Mouse (Mus musculus): ENCODE data around the gene Lrrc66. TPM values are rescaled to one million over a fixed set of nuclear protein-coding genes. Genes with fewer than 3 reads are reported as not detected.
A peak's percentile ranks its signal among the peaks of the same experiment; 100 is the strongest.

Lrrc66 gene
- polyA plus RNA-seq, 1 experiment from 2014 or later = not detected

GRCm38 (mm10) chr5:73641058-73641457 lies 8.7 kb upstream of the Lrrc66 start:
- WGBS = 88% methylated on average over 3 of the region's 3 CpGs
- H3K9ac ChIP-seq = no peak overlapping the region
- H3K27ac ChIP-seq = no peak overlapping the region
- H3K4me3 ChIP-seq = no peak overlapping the region
- H3K4me1 ChIP-seq = peaks cover 5% of the 10 kb centered on the region; the same call in 1 of the 2 replicates
- H3K36me3 ChIP-seq = peaks cover 30% of the 10 kb centered on the region
- H3K4me2 ChIP-seq = no peak overlapping the region
- no peak for ATAC-seq (ENCODE audit: insufficient number of reproducible peaks, insufficient read depth, low FRiP score, low TSS enrichment, low read depth)
- H3K27me3 ChIP-seq = no peaks in the 10 kb centered on the region
- H3K9me3 ChIP-seq = no peaks in the 10 kb centered on the region

GRCm38 (mm10) chr5:73637337-73638107 lies 5.2 kb upstream of the Lrrc66 start:
- peak overlapping the region; percentile 44 for H3K27ac ChIP-seq
- WGBS = 38% methylated on average over 8 of the region's 8 CpGs
- peaks cover 53% of the 10 kb centered on the region for H3K36me3 ChIP-seq
- no peak overlapping the region for H3K4me2 ChIP-seq
- no peak overlapping the region for H3K4me3 ChIP-seq
- no peaks in the 10 kb centered on the region for H3K27me3 ChIP-seq
- peaks cover 9% of the 10 kb centered on the region for H3K9me3 ChIP-seq
- no peak overlapping the region for H3K9ac ChIP-seq
- H3K4me1 ChIP-seq = peaks cover 5% of the 10 kb centered on the region; the same call in 1 of the 2 replicates
- 0 out of 2 replicates have a peak, but pooled peaks have one; percentile 20 for ATAC-seq (ENCODE audit: insufficient number of reproducible peaks, insufficient read depth, low FRiP score, low TSS enrichment, low read depth)

- Histone ChIP-seq H3K27me3 (no peaks in the 10 kb centered on the region), H3K4me3 (no peak overlapping the region), H3K36me3 (peaks cover 34% of the 10 kb centered on the region), H3K4me1 (peaks cover 5% of the 10 kb centered on the region; the same call in 1 of the 2 replicates), H3K27ac (no peak overlapping the region), H3K9ac (no peak overlapping the region), H3K4me2 (no peak overlapping the region), H3K9me3 (peaks cover 9% of the 10 kb centered on the region)
- 57% methylated on average over 8 of the region's 8 CpGs for WGBS
- no peak for ATAC-seq (ENCODE audit: insufficient number of reproducible peaks, insufficient read depth, low FRiP score, low TSS enrichment, low read depth)
These were observed 815 bp upstream of the Lrrc66 start for GRCm38 (mm10) chr5:73633141-73633540.

GRCm38 (mm10) chr5:73631001-73631558 lies 1.2 kb downstream of the Lrrc66 start:
- no peak overlapping the region for H3K4me2 ChIP-seq
- H3K4me3 ChIP-seq = no peak overlapping the region
- peaks cover 9% of the 10 kb centered on the region for H3K9me3 ChIP-seq
- H3K4me1 ChIP-seq = no peaks in the 10 kb centered on the region
- WGBS = 78% methylated on average over 10 of the region's 10 CpGs
- ATAC-seq (ENCODE audit: insufficient number of reproducible peaks, insufficient read depth, low FRiP score, low TSS enrichment, low read depth) = no peak
- no peaks in the 10 kb centered on the region for H3K27me3 ChIP-seq
- H3K36me3 ChIP-seq = peaks cover 26% of the 10 kb centered on the region
- H3K9ac ChIP-seq = no peak overlapping the region
- no peak overlapping the region for H3K27ac ChIP-seq

- ATAC-seq (ENCODE audit: insufficient number of reproducible peaks, insufficient read depth, low FRiP score, low TSS enrichment, low read depth) = no peak
- Histone ChIP-seq H3K9ac (no peak overlapping the region), H3K4me1 (no peaks in the 10 kb centered on the region), H3K27me3 (no peaks in the 10 kb centered on the region), H3K4me3 (no peak overlapping the region), H3K9me3 (peaks cover 9% of the 10 kb centered on the region), H3K36me3 (peaks cover 20% of the 10 kb centered on the region), H3K27ac (no peak overlapping the region), H3K4me2 (no peak overlapping the region)
- WGBS = 87% methylated on average over 5 of the region's 5 CpGs
These were observed 2.2 kb downstream of the Lrrc66 start for GRCm38 (mm10) chr5:73630141-73630540.

GRCm38 (mm10) chr5:73627991-73628390 lies 4.3 kb downstream of the Lrrc66 start:
- Histone ChIP-seq H3K36me3 (0 out of 2 replicates have a peak, but pooled peaks cover 1% of the 10 kb centered on the region), H3K4me2 (no peak overlapping the region), H3K9me3 (no peaks in the 10 kb centered on the region), H3K4me3 (no peak overlapping the region), H3K9ac (no peak overlapping the region), H3K4me1 (no peaks in the 10 kb centered on the region), H3K27ac (no peak overlapping the region), H3K27me3 (no peaks in the 10 kb centered on the region)
- 77% methylated on average over 15 of the region's 15 CpGs for WGBS
- ATAC-seq (ENCODE audit: insufficient number of reproducible peaks, insufficient read depth, low FRiP score, low TSS enrichment, low read depth) = no peak

GRCm38 (mm10) chr5:73627559-73627958 lies 4.8 kb downstream of the Lrrc66 start:
- H3K27me3 ChIP-seq = no peaks in the 10 kb centered on the region
- no peak overlapping the region for H3K9ac ChIP-seq
- no peaks in the 10 kb centered on the region for H3K36me3 ChIP-seq
- no peak overlapping the region for H3K27ac ChIP-seq
- 55% methylated on average over 4 of the region's 4 CpGs for WGBS
- H3K4me3 ChIP-seq = no peak overlapping the region
- no peaks in the 10 kb centered on the region for H3K9me3 ChIP-seq
- ATAC-seq (ENCODE audit: insufficient number of reproducible peaks, insufficient read depth, low FRiP score, low TSS enrichment, low read depth) = no peak
- H3K4me1 ChIP-seq = no peaks in the 10 kb centered on the region
- H3K4me2 ChIP-seq = no peak overlapping the region

GRCm38 (mm10) chr5:73626842-73627241 lies 5.5 kb downstream of the Lrrc66 start:
- H3K9me3 ChIP-seq = no peaks in the 10 kb centered on the region
- no peaks in the 10 kb centered on the region for H3K27me3 ChIP-seq
- no peaks in the 10 kb centered on the region for H3K4me1 ChIP-seq
- no peak overlapping the region for H3K9ac ChIP-seq
- no peaks in the 10 kb centered on the region for H3K36me3 ChIP-seq
- 75% methylated on average over 7 of the region's 7 CpGs for WGBS
- no peak overlapping the region for H3K4me2 ChIP-seq
- no peak overlapping the region for H3K4me3 ChIP-seq
- no peak for ATAC-seq (ENCODE audit: insufficient number of reproducible peaks, insufficient read depth, low FRiP score, low TSS enrichment, low read depth)
- no peak overlapping the region for H3K27ac ChIP-seq

GRCm38 (mm10) chr5:73625505-73625904 lies 6.8 kb downstream of the Lrrc66 start:
- H3K4me2 ChIP-seq = no peak overlapping the region
- H3K4me3 ChIP-seq = no peak overlapping the region
- 33% methylated on average over 1 of the region's 1 CpGs for WGBS
- H3K27me3 ChIP-seq = no peaks in the 10 kb centered on the region
- no peak overlapping the region for H3K27ac ChIP-seq
- no peak overlapping the region for H3K9ac ChIP-seq
- no peaks in the 10 kb centered on the region for H3K36me3 ChIP-seq
- no peaks in the 10 kb centered on the region for H3K4me1 ChIP-seq
- no peaks in the 10 kb centered on the region for H3K9me3 ChIP-seq
- no peak for ATAC-seq (ENCODE audit: insufficient number of reproducible peaks, insufficient read depth, low FRiP score, low TSS enrichment, low read depth)

GRCm38 (mm10) chr5:73618969-73619368 lies 13.4 kb downstream of the Lrrc66 start:
- 80% methylated on average over 1 of the region's 1 CpGs for WGBS
- ATAC-seq (ENCODE audit: insufficient number of reproducible peaks, insufficient read depth, low FRiP score, low TSS enrichment, low read depth) = no peak
- H3K9ac ChIP-seq = no peak overlapping the region
- no peak overlapping the region for H3K4me3 ChIP-seq
- no peaks in the 10 kb centered on the region for H3K36me3 ChIP-seq
- H3K27me3 ChIP-seq = no peaks in the 10 kb centered on the region
- no peak overlapping the region for H3K4me2 ChIP-seq
- H3K9me3 ChIP-seq = no peaks in the 10 kb centered on the region
- H3K27ac ChIP-seq = no peak overlapping the region
- H3K4me1 ChIP-seq = no peaks in the 10 kb centered on the region

GRCm38 (mm10) chr5:73615211-73615610 lies 17.1 kb downstream of the Lrrc66 start:
- Histone ChIP-seq H3K27ac (no peak overlapping the region), H3K36me3 (no peaks in the 10 kb centered on the region), H3K9me3 (no peaks in the 10 kb centered on the region), H3K4me3 (no peak overlapping the region), H3K4me2 (no peak overlapping the region), H3K9ac (no peak overlapping the region), H3K27me3 (no peaks in the 10 kb centered on the region), H3K4me1 (no peaks in the 10 kb centered on the region)
- no peak for ATAC-seq (ENCODE audit: insufficient number of reproducible peaks, insufficient read depth, low FRiP score, low TSS enrichment, low read depth)
- WGBS = 48% methylated on average over 7 of the region's 7 CpGs

GRCm38 (mm10) chr5:73613296-73613695 lies 19.0 kb downstream of the Lrrc66 start:
- no peak overlapping the region for H3K27ac ChIP-seq
- H3K9ac ChIP-seq = no peak overlapping the region
- H3K36me3 ChIP-seq = no peaks in the 10 kb centered on the region
- H3K9me3 ChIP-seq = 0 out of 2 replicates have a peak, but pooled peaks cover 3% of the 10 kb centered on the region
- no peak overlapping the region for H3K4me3 ChIP-seq
- no peak overlapping the region for H3K4me2 ChIP-seq
- 91% methylated on average over 8 of the region's 8 CpGs for WGBS
- no peak for ATAC-seq (ENCODE audit: insufficient number of reproducible peaks, insufficient read depth, low FRiP score, low TSS enrichment, low read depth)
- no peaks in the 10 kb centered on the region for H3K4me1 ChIP-seq
- H3K27me3 ChIP-seq = no peaks in the 10 kb centered on the region

All from embryonic facial prominence, embryonic 13.5 days (tissue).